Mouse (Mus musculus) kidney, adult 11 months (tissue): Measurements from ENCODE around the gene Rrp15.
A peak's percentile ranks its signal among the peaks of the same experiment; 100 is the strongest.
"Not testable (repeated sequence)": the region's sequence is repeated elsewhere in the genome, so short reads cannot be mapped to it uniquely, and the experiment has no call there.

Source experiments
- DNase-seq: peaks from one replicate; pipeline ENCODE4 v3.0.0; 2022

Gene Rrp15

DNA sequence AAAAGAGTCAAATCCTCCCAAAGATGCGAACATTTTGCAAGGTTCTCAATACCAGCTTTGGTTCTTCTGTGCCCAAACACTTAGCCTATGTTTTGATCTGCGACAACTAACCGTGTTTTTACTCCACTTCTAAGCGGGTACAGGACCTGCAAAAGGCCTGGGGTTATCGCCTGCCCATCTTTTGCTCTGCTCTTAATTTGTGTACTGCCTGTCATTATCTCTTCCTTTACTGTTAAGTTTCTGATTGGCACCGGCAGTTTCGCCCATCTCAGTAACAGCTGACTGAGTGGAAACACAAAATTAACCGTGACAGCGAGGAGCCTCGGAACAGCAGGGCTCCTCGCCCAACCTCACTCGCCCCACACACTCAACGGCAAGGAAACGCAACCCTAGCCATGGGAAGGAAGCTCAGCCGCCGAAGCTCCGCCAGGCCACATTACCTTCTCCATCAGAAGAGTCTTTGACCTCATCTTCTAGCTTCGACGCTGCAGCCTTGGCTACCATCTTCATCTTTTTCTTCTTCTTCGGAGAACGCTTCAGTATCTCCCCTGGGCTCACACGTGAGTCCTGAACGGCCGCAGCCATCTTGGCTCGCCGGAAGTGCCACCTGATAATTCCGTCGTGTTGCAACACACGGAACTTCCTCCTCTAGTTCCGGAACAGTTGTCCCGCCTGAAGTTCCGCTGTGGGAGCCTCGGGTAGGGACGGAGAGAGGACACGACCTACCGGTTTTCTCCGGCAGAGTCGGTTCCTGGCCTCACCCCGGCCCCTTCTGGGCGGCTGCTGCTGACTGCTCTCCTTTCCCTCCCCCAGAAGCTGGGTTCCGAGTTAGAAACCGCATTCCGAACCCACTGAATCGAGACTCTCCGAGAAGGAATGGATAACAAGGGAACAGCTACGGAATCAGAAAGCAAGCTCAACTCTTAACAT lies at the start of gene Rrp15:
Rrp15 (minus strand) TSS at position 635 of the 930 bp plus-strand sequence.
- peak; percentile 69 for DNase-seq

DNA sequence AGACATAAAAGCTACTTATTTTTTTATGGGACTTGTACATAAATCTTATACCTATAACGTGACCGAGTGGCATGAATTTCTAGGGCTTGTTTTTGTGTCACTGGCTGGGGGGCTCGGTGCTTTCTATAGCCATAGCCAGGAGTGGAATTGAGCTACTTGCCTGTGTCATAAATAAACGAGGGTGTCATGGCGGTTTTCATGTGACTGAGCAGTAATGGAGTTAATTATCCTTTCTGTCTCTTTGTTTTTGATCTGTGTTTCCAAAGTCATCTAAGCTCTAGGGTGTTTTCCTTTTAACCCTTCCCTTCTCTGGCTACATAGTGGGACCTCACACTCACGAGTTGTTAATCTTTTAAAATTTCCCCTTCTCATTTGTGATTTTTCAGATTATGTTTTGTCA lies 48.8 kb upstream of the Rrp15 start:
- DNase-seq, result no peak

DNA sequence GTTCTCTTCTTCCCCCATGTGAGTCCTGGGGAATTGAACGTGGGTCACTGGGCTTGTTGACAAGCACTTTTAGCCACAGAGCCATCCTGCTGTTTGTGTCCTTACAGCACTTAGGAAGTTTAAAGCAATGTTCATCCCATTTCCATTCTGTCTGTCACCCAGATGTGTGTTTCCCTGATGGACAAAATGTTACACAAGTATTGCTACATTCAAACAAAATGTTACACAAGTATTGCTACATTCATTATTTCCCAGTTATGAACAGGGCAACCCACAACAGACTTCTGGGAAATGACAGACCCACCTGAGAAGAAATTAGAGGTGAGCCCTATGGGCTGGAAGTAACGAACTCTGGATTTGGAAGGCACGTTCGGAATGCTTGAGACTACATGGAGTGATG lies 36.2 kb upstream of the Rrp15 start:
- DNase-seq, result no peak

DNA sequence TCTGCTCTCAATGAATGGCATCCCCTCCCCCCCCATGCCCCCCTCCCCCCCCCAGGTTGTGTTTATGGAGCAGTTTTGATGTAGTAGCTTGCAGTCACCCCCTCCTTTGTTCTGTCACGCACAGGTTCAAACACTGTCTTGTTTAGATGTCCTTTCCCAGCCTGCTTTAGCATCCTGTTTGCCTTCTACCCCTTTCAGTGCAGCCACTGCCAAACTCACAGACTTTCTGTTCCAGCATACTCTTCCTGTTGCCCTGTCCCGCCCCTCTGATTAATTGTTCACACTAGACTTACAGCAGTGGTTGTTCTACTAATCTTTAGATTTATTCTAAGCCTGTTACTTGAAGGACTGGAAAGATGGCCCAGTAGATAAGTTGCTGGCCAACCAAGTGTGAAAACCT lies 31.7 kb upstream of the Rrp15 start:
- DNase-seq, result no peak

DNA sequence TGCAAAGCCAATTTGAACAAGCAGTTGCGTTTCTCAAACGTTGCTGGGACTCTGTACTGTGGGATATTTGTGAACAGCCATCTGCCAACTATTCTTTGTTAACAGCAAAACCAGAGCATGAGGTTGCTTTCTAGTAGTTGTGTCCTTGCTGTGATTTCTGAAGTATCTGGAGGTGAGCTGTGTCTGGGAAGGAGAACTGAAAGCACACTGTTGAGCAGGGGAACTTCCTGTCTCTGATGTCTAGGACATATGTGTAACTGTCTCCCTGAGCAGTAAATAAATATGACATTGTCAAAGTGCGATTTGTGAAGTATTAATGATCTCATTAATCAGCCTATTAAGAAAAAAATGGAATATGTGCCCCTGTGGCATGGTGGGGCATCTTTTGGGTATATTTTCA lies 24.0 kb upstream of the Rrp15 start:
- no peak for DNase-seq

DNA sequence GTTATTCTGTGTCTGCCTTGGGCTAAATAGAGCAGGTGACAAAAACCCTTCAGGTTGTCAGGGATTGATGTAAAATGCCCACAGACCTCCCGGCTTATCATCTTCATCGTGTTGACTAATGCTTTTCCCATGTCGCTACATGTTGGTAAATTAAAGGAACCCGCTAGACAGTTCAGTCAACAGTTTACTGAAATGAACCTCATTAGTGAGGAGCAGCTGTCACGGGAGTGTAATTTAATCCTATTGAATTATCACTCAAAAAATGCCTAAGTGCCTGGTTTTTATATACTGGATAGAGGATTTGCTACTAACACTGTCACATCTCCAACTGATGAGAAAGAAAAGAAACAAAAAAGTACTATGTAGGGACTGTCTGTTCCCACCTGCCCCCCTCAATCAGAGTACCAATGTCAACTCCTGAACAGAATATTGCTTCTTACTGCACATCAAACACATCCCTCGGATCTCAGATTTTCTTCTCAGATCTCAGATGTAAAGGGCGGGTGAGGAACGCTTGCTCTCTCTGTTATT lies 23.5 kb upstream of the Rrp15 start:
- no peak for DNase-seq

DNA sequence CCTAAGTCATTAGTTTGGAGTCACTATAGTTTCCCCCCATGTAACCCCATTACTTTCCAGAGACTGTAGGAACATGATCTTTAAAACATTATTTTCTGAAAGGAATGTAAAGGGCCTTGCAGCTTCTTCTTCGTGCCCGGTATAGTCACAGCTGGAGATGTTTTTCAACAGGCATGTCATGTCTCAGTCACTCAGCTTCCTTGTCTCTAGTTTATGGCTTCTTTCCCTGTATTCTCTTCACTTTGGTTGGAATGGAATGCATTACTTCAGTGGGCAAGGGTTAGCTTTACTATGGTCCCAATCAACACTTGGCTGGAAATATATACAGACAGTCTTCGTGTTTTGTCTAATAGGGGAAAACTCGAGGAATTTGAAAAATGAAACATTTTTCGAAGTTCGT lies 22.8 kb upstream of the Rrp15 start:
- DNase-seq, result no peak

DNA sequence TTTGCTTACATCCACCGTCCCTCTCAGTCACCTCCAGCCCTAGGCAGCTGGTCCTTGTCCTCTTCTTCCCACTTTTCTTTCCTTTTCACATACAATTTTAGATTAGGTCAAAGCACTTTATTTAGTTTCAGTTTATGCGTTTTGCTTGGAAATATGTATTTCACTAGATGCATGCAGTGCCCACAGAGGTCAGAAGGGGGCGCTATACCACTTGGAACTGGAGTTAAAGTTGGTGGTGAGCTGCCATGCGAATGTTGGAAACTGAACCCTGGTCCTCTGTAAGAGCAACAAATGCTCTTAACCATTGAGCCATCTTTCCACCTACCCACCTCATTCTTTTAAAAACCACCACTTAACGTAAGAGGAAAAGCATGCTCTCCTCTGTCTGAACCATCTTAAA lies 21.5 kb upstream of the Rrp15 start:
- no peak for DNase-seq

DNA sequence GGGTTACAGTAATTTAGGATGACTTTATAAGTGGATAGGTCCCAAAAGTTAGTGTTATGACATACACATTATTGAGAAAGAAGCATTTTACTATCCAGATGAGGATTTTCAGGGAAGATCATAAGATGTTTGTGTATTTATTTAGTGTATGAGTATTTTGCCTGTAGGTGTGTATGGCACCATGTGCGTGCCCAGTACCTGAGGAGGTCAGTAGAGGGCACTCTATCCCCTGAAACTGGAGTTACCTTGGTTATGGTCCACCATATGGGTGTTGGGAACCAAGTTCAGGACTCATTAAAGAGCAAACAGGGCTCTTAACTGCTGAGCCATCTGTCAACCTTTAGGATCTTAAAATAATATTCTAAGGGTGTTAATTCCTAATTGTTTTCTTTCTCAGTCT lies 19.2 kb upstream of the Rrp15 start:
- DNase-seq, result no peak

DNA sequence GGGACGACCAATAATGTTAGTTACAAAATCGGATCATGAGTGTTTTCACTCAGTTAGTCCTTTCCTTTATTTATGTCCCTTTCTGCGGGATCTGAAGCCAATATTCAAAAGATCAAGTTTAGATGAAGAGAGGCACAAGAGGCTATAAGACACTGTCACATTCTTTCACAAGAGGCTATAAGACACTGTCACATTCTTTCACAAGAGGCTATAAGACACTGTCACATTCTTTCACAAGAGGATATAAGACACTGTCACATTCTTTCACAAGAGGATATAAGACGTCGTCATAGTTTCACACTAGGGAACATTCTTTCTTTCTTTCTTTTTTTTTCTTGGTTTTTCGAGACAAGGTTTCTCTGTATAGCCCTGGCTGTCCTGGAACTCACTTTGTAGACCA lies 14.3 kb upstream of the Rrp15 start:
- not testable (repeated sequence) for DNase-seq

DNA sequence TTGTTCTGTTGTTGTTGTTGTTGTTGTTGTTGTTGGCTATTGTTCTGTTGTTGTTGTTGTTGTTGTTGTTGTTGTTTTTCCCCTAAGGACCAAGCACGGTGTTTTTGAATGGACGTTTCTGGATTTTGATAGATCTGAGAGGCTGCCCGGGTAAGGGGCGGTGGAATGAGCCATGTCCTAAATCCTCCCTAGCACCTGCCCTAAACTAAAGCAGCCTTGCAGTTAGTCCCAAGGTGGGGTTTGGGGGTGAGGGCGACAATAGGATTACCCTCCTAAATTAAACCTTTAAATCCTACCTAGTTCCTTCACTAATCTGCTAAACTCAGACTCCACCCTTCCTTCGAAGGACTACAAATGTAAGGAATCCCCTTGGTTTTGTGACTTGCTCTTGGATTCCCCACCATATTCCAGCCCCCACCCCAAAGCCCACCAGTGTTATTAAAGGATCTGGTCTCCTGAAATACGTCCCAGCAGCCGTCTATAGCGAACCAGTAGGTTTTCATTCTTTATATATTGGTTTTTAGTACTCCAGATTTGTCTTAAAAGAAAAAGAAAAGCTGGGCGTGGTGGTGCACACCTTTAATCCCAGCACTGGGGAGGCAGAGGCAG lies 621 bp upstream of the Rrp15 start:
- no peak for DNase-seq

DNA sequence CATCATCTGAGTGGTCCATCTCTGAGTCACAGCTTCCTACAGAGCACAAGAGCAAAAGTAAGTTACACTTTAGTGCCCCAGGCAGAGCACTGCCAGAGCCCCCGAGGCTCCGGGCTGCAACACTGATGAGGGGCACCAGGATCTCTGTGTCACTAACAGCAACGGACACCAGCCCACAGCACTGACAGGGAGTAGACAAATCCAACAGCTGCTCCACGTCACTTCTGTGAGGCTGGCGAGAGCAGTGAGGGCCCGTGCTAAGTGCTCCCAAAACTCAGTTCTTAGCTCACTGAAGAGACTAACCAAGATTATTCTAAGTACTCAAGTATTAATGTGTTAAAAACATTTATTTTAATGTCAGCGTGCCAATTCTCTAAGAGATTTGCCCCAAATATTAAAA lies 9.3 kb downstream of the Rrp15 start:
- no peak for DNase-seq

DNA sequence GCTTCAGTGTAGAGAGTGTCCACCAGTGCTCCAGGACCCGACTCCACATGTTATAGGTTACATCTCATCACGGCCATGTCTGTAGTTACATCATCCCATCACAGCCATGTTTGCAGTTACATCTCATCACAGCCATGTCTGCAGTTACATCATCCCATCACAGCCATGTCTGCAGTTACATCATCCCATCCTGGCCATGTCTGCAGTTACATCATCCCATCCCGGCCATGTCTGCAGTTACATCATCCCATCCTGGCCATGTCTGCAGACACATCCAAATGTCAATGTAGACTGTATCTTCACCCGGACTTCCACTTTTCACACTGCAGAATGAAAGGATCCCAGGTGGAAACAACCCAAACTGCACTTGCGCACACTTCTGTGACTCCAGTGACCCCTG lies 13.6 kb downstream of the Rrp15 start:
- DNase-seq, result no peak

DNA sequence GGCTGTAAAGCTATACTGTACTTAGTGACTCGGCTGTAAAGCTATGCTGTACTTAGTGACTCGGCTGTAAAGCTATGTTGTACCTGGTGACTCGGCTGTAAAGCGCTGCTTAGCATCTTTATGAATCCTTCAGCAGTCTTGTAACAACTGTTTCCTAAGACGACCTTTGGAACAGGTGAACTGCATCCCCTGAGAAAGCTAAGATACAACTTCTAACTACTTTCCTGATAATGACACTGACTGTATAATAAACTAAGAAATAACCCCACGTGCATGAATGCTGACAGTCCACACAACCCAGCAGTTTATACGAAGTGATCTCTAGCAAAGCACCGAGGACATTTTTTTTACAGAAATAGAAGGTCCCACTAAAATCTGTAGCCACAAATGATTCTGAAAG lies 16.1 kb downstream of the Rrp15 start:
- no peak for DNase-seq

DNA sequence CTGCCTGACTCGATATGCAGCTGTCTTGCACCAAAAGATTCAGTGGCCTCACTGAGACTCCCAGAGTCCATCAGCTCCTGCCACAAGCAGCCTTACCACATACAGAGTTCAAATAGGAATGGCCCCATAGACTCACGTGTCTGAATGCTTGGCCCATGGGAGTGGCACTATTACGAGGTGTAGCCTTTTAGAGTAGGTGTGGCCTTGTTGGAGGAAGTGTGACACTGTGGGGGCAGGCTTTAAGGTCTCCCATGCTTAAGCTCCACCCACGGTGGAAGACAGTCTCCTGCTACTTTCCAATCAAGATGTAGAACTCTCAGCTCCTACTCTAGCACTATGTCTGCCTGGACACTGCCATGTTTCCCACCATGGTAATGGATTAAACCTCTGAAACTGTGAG lies 20.4 kb downstream of the Rrp15 start:
- DNase-seq, result no peak

DNA sequence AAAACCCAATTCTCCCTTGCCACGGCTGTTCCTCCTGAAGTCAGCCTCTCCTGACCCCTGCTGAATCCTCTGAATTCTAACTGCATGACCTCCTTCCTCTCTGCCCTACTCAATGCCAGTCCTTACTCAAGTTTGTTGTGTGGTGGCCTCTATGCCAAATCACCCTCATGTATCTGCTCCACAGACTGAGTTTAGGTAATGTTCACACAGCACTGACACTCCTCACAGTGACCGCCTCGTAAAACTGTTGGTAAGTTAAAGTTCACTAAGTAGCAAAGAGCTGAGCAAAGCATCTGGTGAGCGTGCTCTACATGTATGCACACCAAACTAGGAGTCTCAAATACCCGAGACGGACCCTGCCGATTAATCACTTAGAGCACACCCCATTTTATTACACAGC lies 23.0 kb downstream of the Rrp15 start:
- DNase-seq, result peak; percentile 55

DNA sequence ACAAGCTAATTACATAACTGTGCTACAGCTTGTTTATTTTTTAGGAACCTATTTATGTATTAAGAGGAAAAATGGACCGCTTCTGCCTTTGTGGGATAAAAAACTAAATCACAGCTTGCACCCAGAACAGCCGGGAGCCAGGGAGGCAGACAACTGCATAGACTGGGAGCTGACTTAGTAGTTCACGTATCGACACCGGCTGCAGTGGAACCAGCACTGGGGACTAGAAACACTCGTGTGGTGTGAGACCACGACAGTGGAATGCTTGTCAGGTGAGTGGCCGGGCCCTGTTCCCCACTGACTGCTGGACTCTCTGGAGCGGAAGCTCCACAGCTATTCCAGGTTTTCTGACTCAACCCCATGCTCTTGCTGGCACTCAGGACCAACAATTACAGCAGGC lies 26.9 kb downstream of the Rrp15 start:
- no peak for DNase-seq

DNA sequence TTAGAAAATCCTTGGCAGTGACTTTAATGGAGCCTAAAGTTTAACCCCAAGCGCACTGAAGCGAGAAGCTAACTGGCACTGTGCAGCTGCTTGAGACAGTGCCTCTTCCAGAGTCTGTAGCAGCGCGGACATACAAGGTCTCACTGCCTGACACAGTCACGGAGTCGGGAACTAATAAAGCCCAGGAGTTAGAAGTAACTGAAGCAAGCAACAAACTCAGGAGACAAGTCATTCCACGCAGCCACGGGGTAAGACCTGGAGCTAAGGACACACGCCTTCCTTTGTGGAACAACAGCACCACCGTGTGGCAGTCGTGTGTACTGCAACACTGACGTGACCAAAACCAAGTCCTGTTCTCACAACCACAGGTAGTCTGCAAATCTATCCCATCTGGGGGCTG lies 27.3 kb downstream of the Rrp15 start:
- DNase-seq, result peak; percentile 67

DNA sequence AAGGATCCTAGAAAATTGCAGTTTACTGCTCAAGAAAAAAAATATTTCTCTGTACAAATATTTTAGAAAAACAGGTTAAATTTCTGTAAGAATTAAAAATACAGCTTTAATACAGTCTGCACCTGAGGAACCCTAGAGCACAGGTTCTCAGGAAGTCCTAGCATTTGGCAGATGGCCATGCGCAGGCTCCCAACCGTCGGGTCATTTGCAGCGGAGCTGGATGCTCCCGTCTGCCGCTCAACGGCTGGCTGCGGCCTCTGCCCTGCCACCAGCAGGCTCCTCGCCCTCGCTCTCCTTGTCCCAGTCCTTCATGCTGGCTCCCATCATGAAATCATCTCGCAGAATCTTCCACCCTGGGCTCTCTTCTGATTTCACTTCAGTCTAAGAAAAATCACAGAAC lies 28.0 kb downstream of the Rrp15 start:
- no peak for DNase-seq

DNA sequence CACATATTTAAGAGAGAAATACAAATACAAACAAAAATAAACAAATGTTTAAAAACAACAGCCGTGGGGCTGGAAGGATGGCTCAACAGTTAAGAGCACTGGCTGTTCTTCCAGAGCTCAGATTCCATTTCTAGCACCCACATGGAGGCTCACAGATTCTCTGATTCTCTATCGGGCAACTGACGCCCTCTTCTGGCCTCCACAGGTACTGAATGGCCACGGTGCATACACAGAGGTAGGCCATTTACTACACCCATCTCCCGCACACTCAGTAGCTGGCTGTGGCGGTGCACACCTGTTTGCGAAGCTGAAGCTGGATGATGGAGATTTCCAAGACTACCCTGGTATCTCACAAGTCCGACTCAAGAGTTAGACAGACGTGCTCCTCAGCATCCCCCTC lies 29.4 kb downstream of the Rrp15 start:
- no peak for DNase-seq

DNA sequence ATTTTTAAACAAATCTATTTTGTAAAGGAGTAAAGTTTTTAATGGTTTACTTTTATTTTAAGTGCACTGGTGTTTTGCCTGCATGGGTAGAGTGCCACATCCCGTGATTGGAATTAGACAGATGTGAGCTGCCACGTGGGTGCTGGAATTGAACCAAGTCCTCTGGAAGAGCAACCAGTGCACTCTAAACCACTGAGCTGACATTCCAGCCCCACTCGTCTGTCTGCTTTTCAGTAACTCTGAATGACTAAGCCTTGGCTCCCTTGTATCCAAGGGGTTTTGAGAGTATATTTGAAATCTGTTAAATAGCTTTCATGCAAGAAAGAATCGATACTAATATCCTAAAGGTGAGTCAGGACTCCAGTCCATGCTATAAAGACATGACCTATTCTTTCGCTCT lies 30.3 kb downstream of the Rrp15 start:
- DNase-seq, result peak; percentile 46

DNA sequence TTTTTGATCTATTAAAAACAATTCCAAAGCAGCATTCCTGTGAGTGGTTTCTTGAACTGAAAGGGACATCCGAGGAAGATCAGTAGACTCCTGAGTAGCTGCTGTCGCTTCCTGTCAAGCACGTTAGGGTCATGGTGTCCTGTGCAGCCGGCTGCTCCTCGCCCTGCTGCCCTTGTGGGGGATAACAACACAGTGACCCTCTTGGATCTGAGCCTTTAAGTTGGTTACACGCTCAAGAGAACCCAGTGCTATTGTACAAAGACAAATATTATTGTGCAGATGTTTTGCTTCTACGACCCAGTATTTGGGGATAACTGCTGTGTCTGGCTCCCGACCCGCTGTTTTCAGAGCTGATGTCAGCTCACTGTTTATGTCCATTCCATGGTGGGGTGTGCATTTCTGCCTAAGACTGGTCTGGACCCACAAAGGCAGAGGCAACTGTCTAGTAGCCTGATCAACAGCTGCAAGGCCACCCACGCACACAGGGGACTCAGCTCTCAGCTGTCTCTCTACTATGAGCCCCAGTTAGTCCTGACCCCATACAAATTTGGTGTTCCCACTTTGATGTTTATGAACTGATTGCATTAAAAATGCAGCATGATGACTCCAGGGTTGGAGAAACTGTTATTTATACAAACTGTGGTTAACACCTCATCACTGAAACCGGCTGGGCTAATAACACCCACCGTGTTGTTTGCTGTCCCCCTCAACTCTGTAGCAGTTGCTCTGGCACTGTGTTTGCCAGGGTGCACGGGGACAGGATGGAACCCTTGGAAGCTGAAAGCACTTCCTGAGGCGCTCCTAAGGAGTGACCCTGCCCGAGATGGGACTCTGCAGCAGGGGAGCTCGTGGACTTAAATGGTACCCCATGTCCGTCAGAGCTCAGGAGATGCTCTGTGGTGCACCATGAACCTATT lies 33.9 kb downstream of the Rrp15 start:
- no peak for DNase-seq

DNA sequence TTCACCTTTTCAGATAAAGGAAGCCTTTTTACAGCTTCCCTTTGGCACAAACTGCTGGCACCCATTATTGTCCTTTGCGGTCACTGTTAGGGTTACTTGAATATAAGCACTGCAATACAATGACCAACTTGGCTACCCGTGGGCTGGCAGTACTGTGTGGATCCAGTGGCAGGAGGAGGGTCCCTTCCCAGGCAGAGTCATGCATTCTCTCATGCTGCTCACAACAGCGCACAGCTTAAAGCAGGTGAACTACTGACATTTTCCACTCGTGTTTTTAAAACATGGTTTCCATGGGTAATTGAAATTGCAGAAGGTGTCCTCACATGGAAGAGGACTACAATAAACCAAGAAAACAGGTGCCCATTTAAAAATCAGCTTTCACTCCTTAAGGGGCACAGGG lies 34.9 kb downstream of the Rrp15 start:
- no peak for DNase-seq
